ENCODE assay signal across 8 mouse cellular contexts in genomic region chr1:178337551-178338317, GRCm38 (mm10). TPM values are rescaled to one million over a fixed set of nuclear protein-coding genes. Genes with fewer than 3 reads are reported as not detected.
DNase-seq lines count a peak whose midpoint lies in the region; ATAC-seq lines count a peak whose summit lies in the region.

Hnrnpu (minus strand) TSS chr1:178337797.

- no peaks in the 10 kb centered on the region for H3K27me3 ChIP-seq in hindbrain, embryonic 12.5 days

- peak; percentile 97 for DNase-seq in Muller cell, postnatal 12 days (ENCODE audit: inconsistent ontology term)
- DNase-seq in cerebellum, adult 9-11 months, result peak; percentile 97
- peak; percentile 94 to 96 for DNase-seq in frontal cortex, postnatal 10 days (ENCODE audit: low spot score in 2 of 2)
- DNase-seq in layer of hippocampus, postnatal 25 days (ENCODE audit: extremely low spot score in 1 of 2, low spot score in 1 of 2), result peak; percentile 93 to 94
- DNase-seq in lung, postnatal 25 days (ENCODE audit: low spot score), result peak; percentile 95
- DNase-seq in retina, embryonic 14.5 days (ENCODE audit: low spot score), result peak; percentile 96
- peak; percentile 98 for DNase-seq in thymus, postnatal 4 days

- no peaks in the 10 kb centered on the region for H3K9me3 ChIP-seq in hindbrain, embryonic 12.5 days (replicated peaks)

- peaks cover 23% of the 10 kb centered on the region for H3K4me1 ChIP-seq in hindbrain, embryonic 12.5 days

- peak within 1 kb of the TSS; percentile 100 for H3K9ac ChIP-seq in hindbrain, embryonic 12.5 days

- H3K4me2 ChIP-seq in hindbrain, embryonic 12.5 days (replicated peaks), result peak within 1 kb of the TSS; percentile 85

- peak within 1 kb of the TSS; percentile 99 for H3K27ac ChIP-seq in hindbrain, embryonic 12.5 days

- under 1% methylated on average over 62 of the region's 73 CpGs for WGBS in hindbrain, embryonic 12.5 days

- H3K36me3 ChIP-seq in hindbrain, embryonic 12.5 days, result peaks cover 15% of the 10 kb centered on the region

- ATAC-seq in hindbrain, embryonic 12.5 days (ENCODE audit: low FRiP score), result peak; percentile 89

- peak within 1 kb of the TSS; percentile 98 for H3K4me3 ChIP-seq in hindbrain, embryonic 12.5 days

RNA-seq across cellular contexts. Expression of gene Hnrnpu, which starts in this region (rescaled TPM):
- 831 and 926 TPM in 2 replicates for polyA plus RNA-seq in hindbrain, embryonic 12.5 days (2016; fragmentation: Nextera tagmentation; extraction: Ambion mirVana)
- total RNA-seq in layer of hippocampus, postnatal 25 days (2021), result 100 to 1,000 TPM; 348 to 416 TPM

Comparison
In these comparisons a context has a peak if more than half of its experiments do, and no peak if none do; other contexts are left out.
1. Peak in every context shown above with its lines: DNase-seq, ATAC-seq, H3K4me3 ChIP-seq and H3K27ac ChIP-seq.